ENCODE assay signal across 8 mouse cellular contexts in the genomic region with DNA sequence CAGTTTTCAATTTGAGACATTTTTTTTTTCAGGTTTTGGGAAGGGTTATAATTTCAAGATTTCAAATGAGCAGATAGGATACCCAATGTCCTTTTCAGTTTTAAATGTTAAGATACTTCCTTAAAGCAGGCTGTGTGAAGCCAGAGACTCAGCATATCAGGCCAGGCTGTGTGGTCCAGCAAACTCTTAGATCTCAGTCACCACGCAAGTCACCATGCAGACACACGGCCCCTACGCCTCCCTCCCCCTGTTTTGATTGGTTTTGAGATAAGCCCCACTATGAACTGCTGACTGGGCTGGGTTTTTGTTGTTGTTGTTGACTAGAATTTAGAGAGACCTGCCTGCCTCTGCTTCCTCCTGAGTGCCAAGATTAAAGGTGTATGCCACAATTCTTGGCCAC. TPM values are rescaled to one million over a fixed set of nuclear protein-coding genes. Genes with fewer than 3 reads are reported as not detected.
DNase-seq lines count a peak whose midpoint lies in the region; ATAC-seq and TF ChIP-seq lines count a peak whose summit lies in the region.

No protein-coding gene starts in this region.

- ATAC-seq in heart, postnatal 0 days (ENCODE audit: insufficient read depth, low read depth) = no peak
- ATAC-seq in hindbrain, embryonic 16.5 days = no peak
- no peak for ATAC-seq in midbrain, embryonic 13.5 days

- no peaks in the 10 kb centered on the region for H3K36me3 ChIP-seq in heart, postnatal 0 days (replicated peaks; ENCODE audit: control insufficient read depth, insufficient read depth, low read length)
- H3K36me3 ChIP-seq in hindbrain, embryonic 16.5 days (ENCODE audit: control insufficient read depth, insufficient read depth, low read length) = peaks cover 8% of the 10 kb centered on the region
- peaks cover 29% of the 10 kb centered on the region for H3K36me3 ChIP-seq in midbrain, embryonic 13.5 days

- H3K9me3 ChIP-seq in heart, postnatal 0 days (replicated peaks; ENCODE audit: control insufficient read depth, low read length) = no peaks in the 10 kb centered on the region
- no peaks in the 10 kb centered on the region for H3K9me3 ChIP-seq in hindbrain, embryonic 16.5 days (ENCODE audit: control insufficient read depth, low read length)
- no peaks in the 10 kb centered on the region for H3K9me3 ChIP-seq in midbrain, embryonic 13.5 days

- H3K4me3 ChIP-seq in heart, postnatal 0 days (ENCODE audit: low read depth, low read length) = peak overlapping the region; percentile 63
- H3K4me3 ChIP-seq in brown adipose tissue, adult 24 weeks (ENCODE audit: insufficient read depth, low read depth, low read length) = 0 out of 2 replicates have a peak overlapping the region, but pooled peaks have one; percentile 19
- H3K4me3 ChIP-seq in hindbrain, embryonic 16.5 days (ENCODE audit: low read length) = peak overlapping the region; percentile 75
- peak overlapping the region; percentile 66 for H3K4me3 ChIP-seq in midbrain, embryonic 13.5 days (replicated peaks)

- H3K27me3 ChIP-seq in heart, postnatal 0 days (ENCODE audit: control insufficient read depth, insufficient read depth, low read length) = peaks cover 10% of the 10 kb centered on the region; the same call in 1 of the 2 replicates
- H3K27me3 ChIP-seq in hindbrain, embryonic 16.5 days (replicated peaks; ENCODE audit: control insufficient read depth, insufficient read depth, low read length) = no peaks in the 10 kb centered on the region
- H3K27me3 ChIP-seq in midbrain, embryonic 13.5 days = peaks cover 15% of the 10 kb centered on the region

- TF ChIP-seq CTCF in heart, postnatal 0 days (IDR thresholded peaks at IDR 0.05; ENCODE audit: low read depth) = no peak

- 71% methylated on average over 3 of the region's 3 CpGs for WGBS in heart, postnatal 0 days
- 36% methylated on average over 3 of the region's 3 CpGs for WGBS in hindbrain, embryonic 16.5 days
- 19% methylated on average over 3 of the region's 3 CpGs for WGBS in midbrain, embryonic 13.5 days

- H3K4me1 ChIP-seq in heart, postnatal 0 days (ENCODE audit: control insufficient read depth, insufficient read depth) = 0 out of 2 replicates have a peak, but pooled peaks cover 4% of the 10 kb centered on the region
- no peaks in the 10 kb centered on the region for H3K4me1 ChIP-seq in brown adipose tissue, adult 24 weeks (ENCODE audit: control insufficient read depth, insufficient read depth, insufficient read length, low read length)
- peaks cover 10% of the 10 kb centered on the region for H3K4me1 ChIP-seq in hindbrain, embryonic 16.5 days (ENCODE audit: control insufficient read depth, insufficient read depth, low read depth, low read length)
- H3K4me1 ChIP-seq in midbrain, embryonic 13.5 days (replicated peaks) = peaks cover 35% of the 10 kb centered on the region

- H3K4me2 ChIP-seq in heart, postnatal 0 days (ENCODE audit: low read depth, low read length) = peak overlapping the region; percentile 94
- H3K4me2 ChIP-seq in hindbrain, embryonic 16.5 days (ENCODE audit: low read length) = peak overlapping the region; percentile 93
- peak overlapping the region; percentile 77 for H3K4me2 ChIP-seq in midbrain, embryonic 13.5 days (replicated peaks)

- DNase-seq in heart, postnatal 0 days (ENCODE audit: low spot score) = no peak
- DNase-seq in heart, postnatal 25 days (ENCODE audit: low spot score) = no peak
- no peak for DNase-seq in ovary, postnatal 14 days (ENCODE audit: low spot score)
- DNase-seq in adipocyte (ENCODE audit: low spot score) = no peak
- no peak for DNase-seq in left cerebral cortex, postnatal 14 days (ENCODE audit: low spot score in 2 of 2)

- intact Hi-C loops in heart, postnatal 25 days (cut with DNase I) = no loop called here
- intact Hi-C loops in left cerebral cortex, postnatal 14 days (cut with DNase I) = no loop called here

- no peak overlapping the region for H3K27ac ChIP-seq in heart, postnatal 0 days (ENCODE audit: low read depth)
- no peak overlapping the region for H3K27ac ChIP-seq in brown adipose tissue, adult 24 weeks (replicated peaks; ENCODE audit: low read depth, low read length)
- H3K27ac ChIP-seq in hindbrain, embryonic 16.5 days (ENCODE audit: low read depth, low read length) = peak overlapping the region; percentile 87
- peak overlapping the region; percentile 99 for H3K27ac ChIP-seq in midbrain, embryonic 13.5 days

- no peak for TF ChIP-seq EP300 in heart, postnatal 0 days (IDR thresholded peaks at IDR 0.05; ENCODE audit: low read depth)

- H3K9ac ChIP-seq in heart, postnatal 0 days (replicated peaks; ENCODE audit: low read depth, low read length) = no peak overlapping the region
- H3K9ac ChIP-seq in hindbrain, embryonic 16.5 days (ENCODE audit: low read depth, low read length) = peak overlapping the region; percentile 94
- peak overlapping the region; percentile 98 for H3K9ac ChIP-seq in midbrain, embryonic 13.5 days (replicated peaks)

RNA-seq across cellular contexts. Expression of a gene that starts 3.2 kb away (rescaled TPM):
- total RNA-seq in heart, postnatal 0 days (2014; rRNA removed; ENCODE audit: low replicate concordance) = 44.3 and 62.2 TPM in 2 replicates
- polyA plus RNA-seq in heart, postnatal 0 days (2015; fragmentation: Nextera tagmentation; extraction: Ambion mirVana) = 32.9 and 33.7 TPM in 2 replicates
- total RNA-seq in heart, postnatal 25 days (2021) = 10 to 100 TPM in 1 of 2 experiments, 1 to 10 TPM in 1; 8.0 to 14.3 TPM
- 7.4 and 12.5 TPM in 2 replicates for polyA plus RNA-seq in brown adipose tissue, adult 24 weeks (2012; ENCODE audit: insufficient read depth, insufficient read length, missing spikeins)
- polyA plus RNA-seq in hindbrain, embryonic 16.5 days (2015; fragmentation: Nextera tagmentation; extraction: Ambion mirVana) = 546 and 598 TPM in 2 replicates
- polyA plus RNA-seq in midbrain, embryonic 13.5 days (2015; fragmentation: Nextera tagmentation; extraction: Ambion mirVana) = 921 and 994 TPM in 2 replicates
- total RNA-seq in left cerebral cortex, postnatal 14 days (2021) = 10 to 100 TPM; 43.8 to 46.5 TPM

RNA-seq across cellular contexts. Expression of a gene that starts 40.5 kb away (rescaled TPM):
- 30.7 and 43.0 TPM in 2 replicates for total RNA-seq in heart, postnatal 0 days (2014; rRNA removed; ENCODE audit: low replicate concordance)
- polyA plus RNA-seq in heart, postnatal 0 days (2015; fragmentation: Nextera tagmentation; extraction: Ambion mirVana) = 129 and 133 TPM in 2 replicates
- 100 to 1,000 TPM; 107 to 111 TPM for total RNA-seq in heart, postnatal 25 days (2021)
- polyA plus RNA-seq in brown adipose tissue, adult 24 weeks (2012; ENCODE audit: insufficient read depth, insufficient read length, missing spikeins) = 179 and 251 TPM in 2 replicates
- polyA plus RNA-seq in hindbrain, embryonic 16.5 days (2015; fragmentation: Nextera tagmentation; extraction: Ambion mirVana) = 64.8 and 74.9 TPM in 2 replicates
- polyA plus RNA-seq in midbrain, embryonic 13.5 days (2015; fragmentation: Nextera tagmentation; extraction: Ambion mirVana) = 68.4 and 70.7 TPM in 2 replicates
- 10 to 100 TPM; 44.3 to 45.1 TPM for total RNA-seq in left cerebral cortex, postnatal 14 days (2021)

RNA-seq across cellular contexts. Expression of a gene that starts 57.4 kb away (rescaled TPM):
- total RNA-seq in heart, postnatal 0 days (2014; rRNA removed; ENCODE audit: low replicate concordance) = 5.1 and 6.6 TPM in 2 replicates
- 23.4 and 26.9 TPM in 2 replicates for polyA plus RNA-seq in heart, postnatal 0 days (2015; fragmentation: Nextera tagmentation; extraction: Ambion mirVana)
- 10 to 100 TPM in 1 of 2 experiments, 1 to 10 TPM in 1; 9.1 to 18.4 TPM for total RNA-seq in heart, postnatal 25 days (2021)
- 126 and 149 TPM in 2 replicates for polyA plus RNA-seq in brown adipose tissue, adult 24 weeks (2012; ENCODE audit: insufficient read depth, insufficient read length, missing spikeins)
- 15.2 and 49.0 TPM in 2 replicates for polyA plus RNA-seq in hindbrain, embryonic 16.5 days (2015; fragmentation: Nextera tagmentation; extraction: Ambion mirVana)
- polyA plus RNA-seq in midbrain, embryonic 13.5 days (2015; fragmentation: Nextera tagmentation; extraction: Ambion mirVana) = 29.1 and 30.9 TPM in 2 replicates
- 1 to 10 TPM; 4.0 to 6.4 TPM for total RNA-seq in left cerebral cortex, postnatal 14 days (2021)

Comparison
In these comparisons a context has a peak if more than half of its experiments do, and no peak if none do; other contexts are left out.
1. H3K27ac ChIP-seq: peak in hindbrain, embryonic 16.5 days (single experiment) and midbrain, embryonic 13.5 days (single experiment); none in heart, postnatal 0 days (single experiment) and brown adipose tissue, adult 24 weeks (single experiment).
2. H3K4me3 ChIP-seq: peak in every context shown above with its lines; median percentile 75 in hindbrain, embryonic 16.5 days; 66 in midbrain, embryonic 13.5 days; 63 in heart, postnatal 0 days; 19 in brown adipose tissue, adult 24 weeks.
3. RNA of a gene that starts 3.2 kb away (polyA plus RNA-seq): 921 to 994 TPM in midbrain, embryonic 13.5 days and 546 to 598 TPM in hindbrain, embryonic 16.5 days; 32.9 to 33.7 TPM in heart, postnatal 0 days and 7.4 to 12.5 TPM in brown adipose tissue, adult 24 weeks; every median in the first group is over 10 times any median in the second.
4. Peak in every context shown above with its lines, with median percentiles within 50 percentile points of each other: H3K4me2 ChIP-seq.